ENCODE assay signal across 1 mouse cellular context in genomic region chr7:102209756-102210721, GRCm38 (mm10).
TF ChIP-seq lines count a peak whose summit lies in the region.

Gene Nup98, minus strand, starts transcription at chr7:102210176.
Gene Pgap2, plus strand, starts transcription at chr7:102210208.

TF ChIP-seq in CH12.LX, 34 proteins besides CTCF, POLR2A, EP300 and RAD21 (continued from another document):
- TF ChIP-seq E2F4 (IDR thresholded peaks at IDR 0.05; ENCODE audit: insufficient replicate concordance, low read depth, low read length), result no peak
- 0 out of 2 replicates have a peak, but pooled peaks have one; percentile 7 for TF ChIP-seq ZNF384 (IDR thresholded peaks at IDR 0.05; ENCODE audit: low read depth, low read length)
- TF ChIP-seq HCFC1 (IDR thresholded peaks at IDR 0.05; ENCODE audit: low read depth, low read length), result peak; percentile 73
- peak; percentile 65; the same call in 1 of the 2 replicates for TF ChIP-seq CHD2 (IDR thresholded peaks at IDR 0.05; ENCODE audit: low read length)
- 0 out of 2 replicates have a peak, but pooled peaks have one; percentile 29 for TF ChIP-seq IRF4 (IDR thresholded peaks at IDR 0.05; ENCODE audit: low read depth, low read length)
- TF ChIP-seq MXI1 (IDR thresholded peaks at IDR 0.05; ENCODE audit: low read depth, low read length), result peak; percentile 93
- peak; percentile 95 for TF ChIP-seq MAX (IDR thresholded peaks at IDR 0.05; ENCODE audit: low read length)
- peak; percentile 78 for TF ChIP-seq TCF12 (IDR thresholded peaks at IDR 0.05; ENCODE audit: low read depth, low read length)
- no peak for TF ChIP-seq PAX5 (IDR thresholded peaks at IDR 0.05; ENCODE audit: low read length)
- TF ChIP-seq GABPA (IDR thresholded peaks at IDR 0.05; ENCODE audit: insufficient replicate concordance, low read depth, low read length), result peak; percentile 82
- peak; percentile 81 for TF ChIP-seq NELFE (IDR thresholded peaks at IDR 0.05; ENCODE audit: low read depth, low read length)
- 0 out of 2 replicates have a peak, but pooled peaks have one; percentile 46 for TF ChIP-seq UBTF (IDR thresholded peaks at IDR 0.05; ENCODE audit: low read depth, low read length)
- 0 out of 2 replicates have a peak, but pooled peaks have one; percentile 20 for TF ChIP-seq MYC (IDR thresholded peaks at IDR 0.05; ENCODE audit: low read depth, low read length)
- 0 out of 2 replicates have a peak, but pooled peaks have one; percentile 70 for TF ChIP-seq KAT2A (IDR thresholded peaks at IDR 0.05; ENCODE audit: insufficient replicate concordance, low read length)
- TF ChIP-seq POLR2AphosphoS2 (IDR thresholded peaks at IDR 0.05; ENCODE audit: low read depth, low read length), result no peak
